Comparison of ENCODE assay signal across 24 mouse cellular contexts in genomic region chr4:84063755-84064154, GRCm38 (mm10).
DNase-seq lines count a peak whose midpoint lies in the region; ATAC-seq lines count a peak whose summit lies in the region.
"Had no signal": no experiment of that assay in that cellular context is flagged by ENCODE, and none has a peak within 500 bp of the region (broad histone marks: within the 10 kb centered on the region; RNA-seq: fewer than 3 reads in every experiment).

No protein-coding gene starts in this region.

- ATAC-seq in heart, embryonic 12.5 days (ENCODE audit: insufficient number of reproducible peaks, low FRiP score): no peak
- no peak for ATAC-seq in midbrain, embryonic 11.5 days (ENCODE audit: low FRiP score)
- no peak for ATAC-seq in midbrain, embryonic 14.5 days (ENCODE audit: low FRiP score, low TSS enrichment)
- ATAC-seq in limb, embryonic 12.5 days (ENCODE audit: insufficient number of reproducible peaks, insufficient read depth, low FRiP score, low TSS enrichment, low read depth): no peak
- ATAC-seq: CD4-positive, CD25-positive, alpha-beta regulatory T cell, adult 4 months had no signal

- no peak overlapping the region for H3K27ac ChIP-seq in heart, embryonic 12.5 days (ENCODE audit: poor library complexity, severe bottlenecking)
- H3K27ac ChIP-seq in midbrain, embryonic 11.5 days (ENCODE audit: low read depth, low read length): no peak overlapping the region
- H3K27ac ChIP-seq in midbrain, embryonic 14.5 days (replicated peaks; ENCODE audit: low read depth, low read length): no peak overlapping the region
- 0 out of 2 replicates have a peak overlapping the region, but pooled peaks have one; percentile 35 for H3K27ac ChIP-seq in limb, embryonic 12.5 days
- H3K27ac ChIP-seq: forebrain, embryonic 10.5 days; forebrain, embryonic 13.5 days; heart, embryonic 15.5 days; hindbrain, embryonic 10.5 days; hindbrain, embryonic 13.5 days had no signal

- H3K9me3 ChIP-seq in heart, embryonic 12.5 days (replicated peaks): no peaks in the 10 kb centered on the region
- H3K9me3 ChIP-seq in midbrain, embryonic 11.5 days (ENCODE audit: control insufficient read depth, low read length): no peaks in the 10 kb centered on the region
- H3K9me3 ChIP-seq in midbrain, embryonic 14.5 days (ENCODE audit: control insufficient read depth, low read length): no peaks in the 10 kb centered on the region
- H3K9me3 ChIP-seq in limb, embryonic 12.5 days: no peaks in the 10 kb centered on the region
- H3K9me3 ChIP-seq: forebrain, embryonic 10.5 days; forebrain, embryonic 13.5 days; heart, embryonic 15.5 days; hindbrain, embryonic 10.5 days; hindbrain, embryonic 13.5 days had no signal

- H3K4me3 ChIP-seq in heart, embryonic 12.5 days: no peak overlapping the region
- no peak overlapping the region for H3K4me3 ChIP-seq in midbrain, embryonic 11.5 days (ENCODE audit: low read depth, low read length)
- no peak overlapping the region for H3K4me3 ChIP-seq in midbrain, embryonic 14.5 days (replicated peaks; ENCODE audit: low read depth, low read length)
- no peak overlapping the region for H3K4me3 ChIP-seq in limb, embryonic 12.5 days (replicated peaks)
- H3K4me3 ChIP-seq: forebrain, embryonic 10.5 days; forebrain, embryonic 13.5 days; heart, embryonic 15.5 days; hindbrain, embryonic 10.5 days; hindbrain, embryonic 13.5 days had no signal

- H3K4me2 ChIP-seq in heart, embryonic 12.5 days: no peak overlapping the region
- no peak overlapping the region for H3K4me2 ChIP-seq in midbrain, embryonic 11.5 days
- no peak overlapping the region for H3K4me2 ChIP-seq in midbrain, embryonic 14.5 days (ENCODE audit: low read length)
- H3K4me2 ChIP-seq in limb, embryonic 12.5 days: no peak overlapping the region
- H3K4me2 ChIP-seq: forebrain, embryonic 13.5 days; heart, embryonic 11.5 days; heart, embryonic 15.5 days; hindbrain, embryonic 13.5 days had no signal

- no peak overlapping the region for H3K9ac ChIP-seq in heart, embryonic 12.5 days
- no peak overlapping the region for H3K9ac ChIP-seq in midbrain, embryonic 11.5 days (ENCODE audit: low read length)
- H3K9ac ChIP-seq in midbrain, embryonic 14.5 days (replicated peaks; ENCODE audit: low read length): no peak overlapping the region
- no peak overlapping the region; the same call in 1 of the 2 replicates for H3K9ac ChIP-seq in limb, embryonic 12.5 days (replicated peaks)
- H3K9ac ChIP-seq: forebrain, embryonic 13.5 days; heart, embryonic 15.5 days; hindbrain, embryonic 13.5 days had no signal

- H3K36me3 ChIP-seq in heart, embryonic 12.5 days: no peaks in the 10 kb centered on the region
- H3K36me3 ChIP-seq in midbrain, embryonic 11.5 days (ENCODE audit: control insufficient read depth, insufficient read depth, low read length): no peaks in the 10 kb centered on the region
- H3K36me3 ChIP-seq in midbrain, embryonic 14.5 days (ENCODE audit: control insufficient read depth, insufficient read depth, low read length): no peaks in the 10 kb centered on the region
- H3K36me3 ChIP-seq in limb, embryonic 12.5 days: no peaks in the 10 kb centered on the region
- H3K36me3 ChIP-seq: forebrain, embryonic 10.5 days; heart, embryonic 15.5 days; hindbrain, embryonic 10.5 days; hindbrain, embryonic 13.5 days had no signal

- 80% methylated on average over 5 of the region's 5 CpGs for WGBS in heart, embryonic 12.5 days
- 17% methylated on average over 5 of the region's 5 CpGs for WGBS in midbrain, embryonic 11.5 days
- WGBS in midbrain, embryonic 14.5 days: 39% methylated on average over 5 of the region's 5 CpGs
- 72% methylated on average over 5 of the region's 5 CpGs for WGBS in limb, embryonic 12.5 days

- peaks cover 14% of the 10 kb centered on the region for H3K27me3 ChIP-seq in heart, embryonic 12.5 days (replicated peaks)
- no peaks in the 10 kb centered on the region for H3K27me3 ChIP-seq in midbrain, embryonic 11.5 days (ENCODE audit: control insufficient read depth, insufficient read depth, low read length)
- no peaks in the 10 kb centered on the region for H3K27me3 ChIP-seq in midbrain, embryonic 14.5 days (ENCODE audit: control insufficient read depth, insufficient read depth, low read length)
- H3K27me3 ChIP-seq in limb, embryonic 12.5 days: 0 out of 2 replicates have a peak, but pooled peaks cover 4% of the 10 kb centered on the region
- H3K27me3 ChIP-seq: forebrain, embryonic 13.5 days had no signal

- DNase-seq in heart, adult 11 months: peak; percentile 81
- peak; percentile 75 for DNase-seq in midbrain, embryonic 11.5 days (ENCODE audit: low spot score, missing footprints)
- no peak for DNase-seq in midbrain, embryonic 14.5 days
- no peak for DNase-seq in layer of hippocampus, adult 18-20 months (ENCODE audit: low spot score in 2 of 2)
- DNase-seq: adrenal gland, adult 2 months; adrenal gland, postnatal 14 days; cerebellum, adult 11 months; cerebellum, adult 2 months; cerebellum, adult 9-11 months; cerebellum, postnatal 25 days; embryo, embryonic 11 days; gastrocnemius, postnatal 10 days; gastrocnemius, postnatal 36 days; heart, postnatal 10 days; heart, postnatal 36 days had no signal

- peaks cover 6% of the 10 kb centered on the region; the same call in 1 of the 2 replicates for H3K4me1 ChIP-seq in heart, embryonic 12.5 days (replicated peaks)
- H3K4me1 ChIP-seq in midbrain, embryonic 11.5 days (ENCODE audit: control insufficient read depth, insufficient read depth, low read length): no peaks in the 10 kb centered on the region
- H3K4me1 ChIP-seq in midbrain, embryonic 14.5 days (ENCODE audit: control insufficient read depth, insufficient read depth, low read length): no peaks in the 10 kb centered on the region
- H3K4me1 ChIP-seq in limb, embryonic 12.5 days (replicated peaks): peaks cover 35% of the 10 kb centered on the region
- H3K4me1 ChIP-seq: forebrain, embryonic 13.5 days; heart, embryonic 15.5 days had no signal

Comparison
In these comparisons a context has a peak if more than half of its experiments do, and no peak if none do; other contexts are left out.
1. DNase-seq: peak in heart, adult 11 months (single experiment) and midbrain, embryonic 11.5 days (single experiment); none in midbrain, embryonic 14.5 days (single experiment) and layer of hippocampus, adult 18-20 months (0 of 2).